Comparison of ENCODE assay signal across 8 mouse cellular contexts in the genomic region with DNA sequence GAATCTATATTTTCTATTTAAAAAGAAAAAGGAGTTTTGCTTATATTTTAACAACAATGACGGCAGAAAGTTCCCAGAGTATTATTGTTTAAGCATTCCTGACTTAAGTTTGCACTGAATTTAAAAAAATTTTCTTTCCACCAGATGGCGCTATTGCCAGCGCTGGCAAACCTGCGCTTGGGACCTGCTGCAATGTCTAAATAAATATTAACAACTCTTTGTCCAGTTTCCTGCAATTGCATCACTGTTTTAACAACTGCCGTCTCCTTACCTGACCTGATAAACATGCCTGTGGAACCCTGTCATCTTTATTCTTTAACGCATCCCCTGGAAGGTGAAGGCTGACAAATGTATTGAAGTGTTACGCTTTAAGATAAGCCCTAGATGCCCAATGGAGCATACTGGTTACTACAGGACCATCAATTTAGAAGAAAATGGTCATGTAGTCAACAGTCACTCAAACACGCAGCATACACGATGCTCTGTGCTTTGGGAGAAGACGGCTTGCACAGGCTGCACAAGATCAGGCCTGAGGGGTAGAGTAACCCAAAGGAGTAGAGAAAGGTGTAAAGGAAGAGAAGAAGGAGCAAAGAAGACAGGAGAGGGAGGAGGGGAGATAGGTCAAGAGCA.
A peak's percentile ranks its signal among the peaks of the same experiment; 100 is the strongest.
DNase-seq lines count a peak whose midpoint lies in the region; ATAC-seq and TF ChIP-seq lines count a peak whose summit lies in the region.
"Had no signal": no experiment of that assay in that cellular context is flagged by ENCODE, and none has a peak within 500 bp of the region (broad histone marks: within the 10 kb centered on the region; RNA-seq: fewer than 3 reads in every experiment).

No protein-coding gene starts in this region.

- no peak for TF ChIP-seq POLR2A in spleen, adult 2 months (IDR thresholded peaks at IDR 0.05; ENCODE audit: low read depth, low read length)
- no peak for TF ChIP-seq POLR2A in embryonic fibroblast, embryonic 13.5 days (IDR thresholded peaks at IDR 0.05; ENCODE audit: low read depth, low read length)

- no peak overlapping the region for H3K4me2 ChIP-seq in intestine, embryonic 16.5 days (ENCODE audit: low read depth, low read length)

- peaks cover 10% of the 10 kb centered on the region; the same call in 1 of the 2 replicates for H3K4me1 ChIP-seq in spleen, adult 2 months (ENCODE audit: control insufficient read depth, insufficient read depth, insufficient read length)
- H3K4me1 ChIP-seq in embryonic fibroblast, embryonic 13.5 days (ENCODE audit: control insufficient read depth, insufficient read depth, low read length): no peaks in the 10 kb centered on the region
- H3K4me1 ChIP-seq in intestine, embryonic 16.5 days (ENCODE audit: control insufficient read depth, insufficient read depth, low read length): peaks cover 13% of the 10 kb centered on the region

- no peak overlapping the region for H3K27ac ChIP-seq in spleen, adult 2 months (ENCODE audit: insufficient read depth, low read length)
- H3K27ac ChIP-seq in embryonic fibroblast, embryonic 13.5 days (ENCODE audit: insufficient read depth, low read length): no peak overlapping the region
- H3K27ac ChIP-seq in intestine, embryonic 16.5 days (ENCODE audit: low read length): no peak overlapping the region

- no peaks in the 10 kb centered on the region for H3K36me3 ChIP-seq in spleen, adult 2 months (ENCODE audit: control insufficient read depth, insufficient read depth, low read length)
- no peaks in the 10 kb centered on the region for H3K36me3 ChIP-seq in intestine, embryonic 16.5 days (ENCODE audit: control insufficient read depth, insufficient read depth, low read length)
- H3K36me3 ChIP-seq: heart, embryonic 13.5 days had no signal

- no peak overlapping the region for H3K4me3 ChIP-seq in spleen, adult 2 months (ENCODE audit: extremely low read depth, insufficient read depth, insufficient read length)
- H3K4me3 ChIP-seq in embryonic fibroblast, embryonic 13.5 days (ENCODE audit: insufficient read depth, low read length): no peak overlapping the region
- no peak overlapping the region for H3K4me3 ChIP-seq in intestine, embryonic 16.5 days (ENCODE audit: low read length)
- H3K4me3 ChIP-seq: heart, embryonic 13.5 days had no signal

- DNase-seq in spleen, adult 2 months (ENCODE audit: low read depth in 1 of 2, low spot score in 2 of 2): peak in 1 of 2 experiments; percentile 15
- DNase-seq in spleen, postnatal 4 days (ENCODE audit: low spot score in 2 of 2): no peak
- peak; percentile 89 for DNase-seq in adipocyte (ENCODE audit: low spot score)
- DNase-seq in lung, postnatal 14 days: peak; percentile 41
- DNase-seq in skeletal muscle tissue, adult 2 months (ENCODE audit: low read depth, low spot score): peak; percentile 61

- TF ChIP-seq CTCF in spleen, adult 2 months (IDR thresholded peaks at IDR 0.05; ENCODE audit: extremely low read depth, insufficient read depth, insufficient read length, insufficient replicate concordance): peak; percentile 41; the same call in 1 of the 2 replicates
- TF ChIP-seq CTCF in embryonic fibroblast, embryonic 13.5 days (IDR thresholded peaks at IDR 0.05; ENCODE audit: borderline replicate concordance, insufficient read depth, low read length): 0 out of 2 replicates have a peak, but pooled peaks have one; percentile 37

- ATAC-seq in intestine, embryonic 16.5 days: peak; percentile 75

- 37% methylated on average over 10 of the region's 10 CpGs for WGBS in spleen, adult 2 months
- WGBS in intestine, embryonic 16.5 days: 35% methylated on average over 10 of the region's 10 CpGs

- H3K9ac ChIP-seq in intestine, embryonic 16.5 days (ENCODE audit: low read depth, low read length): no peak overlapping the region
- H3K9ac ChIP-seq: heart, embryonic 13.5 days had no signal

- no peaks in the 10 kb centered on the region for H3K27me3 ChIP-seq in spleen, adult 2 months (ENCODE audit: control insufficient read depth, insufficient read depth, low read length)
- no peaks in the 10 kb centered on the region for H3K27me3 ChIP-seq in intestine, embryonic 16.5 days (replicated peaks; ENCODE audit: control insufficient read depth, insufficient read depth, low read length)
- H3K27me3 ChIP-seq: heart, embryonic 13.5 days had no signal

- no peaks in the 10 kb centered on the region for H3K9me3 ChIP-seq in intestine, embryonic 16.5 days (ENCODE audit: control insufficient read depth, low read length)
- H3K9me3 ChIP-seq: heart, embryonic 13.5 days had no signal

Comparison
In these comparisons a context has a peak if more than half of its experiments do, and no peak if none do; other contexts are left out.
1. DNase-seq: peak in adipocyte (single experiment), lung, postnatal 14 days (single experiment) and skeletal muscle tissue, adult 2 months (single experiment); none in spleen, postnatal 4 days (0 of 2).